Mouse (Mus musculus): ENCODE data around the gene Ube2l3.

DNA sequence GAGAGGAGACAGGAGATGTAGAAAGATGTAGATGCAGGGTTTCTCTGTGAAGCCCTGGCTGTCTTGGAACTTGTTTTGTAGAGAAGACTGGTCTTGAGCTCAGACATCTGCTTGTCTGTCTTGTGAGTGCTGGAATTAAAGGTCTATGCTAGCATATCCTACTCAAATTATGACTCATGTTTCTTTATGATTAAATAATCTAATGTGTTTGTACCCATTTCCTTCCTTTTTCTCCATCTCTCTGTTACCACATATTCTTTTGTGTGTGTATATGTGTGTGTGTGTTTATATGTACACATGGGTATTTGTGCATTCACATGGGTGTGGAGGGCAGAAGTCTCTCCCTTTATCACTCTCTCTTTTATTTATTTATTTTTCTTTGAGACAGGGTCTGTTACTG, 24.0 kb upstream of the Ube2l3 start:
- no peak for TF ChIP-seq EP300 (optimal IDR thresholded peaks at IDR 0.05)
- TF ChIP-seq CTCF (IDR thresholded peaks at IDR 0.05; ENCODE audit: low read depth) = no peak

Data from stomach, postnatal 0 days (tissue).